Mouse (Mus musculus) olfactory bulb, adult 2 months (tissue): ENCODE results near the gene Galnt18.

Experiments used
- CTCF ChIP-seq: fragments of 200-500 bp; IDR thresholded peaks from 2 replicates; pipeline ENCODE4 v1.5.1; 2012; ENCODE audit warnings: low read depth, mild to moderate bottlenecking, low read length, moderate library complexity; ENCODE audit not compliant: insufficient read depth
- POLR2A ChIP-seq: fragments of 200-500 bp; IDR thresholded peaks from 2 replicates; pipeline ENCODE4 v1.6.1; 2012; ENCODE audit warnings: mild to moderate bottlenecking, low read depth, low read length, moderate library complexity; ENCODE audit not compliant: insufficient read depth

- TF ChIP-seq CTCF (no peak), POLR2A (no peak)
Measured at GRCm38 (mm10) chr7:111593680-111594079, 186.1 kb downstream of the Galnt18 start.
